Mouse (Mus musculus): ENCODE results near the gene Cd59a. TPM values are rescaled to one million over a fixed set of nuclear protein-coding genes. Genes with fewer than 3 reads are reported as not detected.

Gene Cd59a
- polyA plus RNA-seq, 1 experiment from 2014 or later = 32.6 TPM

GRCm38 (mm10) chr2:104123540-104123939 lies 27.9 kb downstream of the Cd59a start:
- Histone ChIP-seq H3K4me1 (ENCODE audit: control insufficient read depth, insufficient read depth, low read length) (peaks cover 6% of the 10 kb centered on the region; the same call in 1 of the 2 replicates), H3K4me3 (ENCODE audit: low read depth, low read length) (0 out of 2 replicates have a peak overlapping the region, but pooled peaks have one; percentile 67), H3K27me3 (ENCODE audit: control insufficient read depth, insufficient read depth, low read length) (no peaks in the 10 kb centered on the region), H3K9me3 (ENCODE audit: control insufficient read depth, low read depth, low read length) (no peaks in the 10 kb centered on the region), H3K4me2 (replicated peaks; ENCODE audit: low read depth, low read length) (peak overlapping the region; percentile 94), H3K36me3 (ENCODE audit: control insufficient read depth, insufficient read depth, low read length) (no peaks in the 10 kb centered on the region), H3K9ac (replicated peaks; ENCODE audit: low read depth, low read length) (no peak overlapping the region), H3K27ac (ENCODE audit: low read length) (no peak overlapping the region)
- ATAC-seq (ENCODE audit: insufficient number of reproducible peaks, insufficient read depth, low FRiP score, low read depth) = no peak
- WGBS = 42% methylated on average over 3 of the region's 3 CpGs

GRCm38 (mm10) chr2:104124071-104124470 lies 28.5 kb downstream of the Cd59a start:
- no peaks in the 10 kb centered on the region for H3K9me3 ChIP-seq (ENCODE audit: control insufficient read depth, low read depth, low read length)
- no peak overlapping the region for H3K9ac ChIP-seq (replicated peaks; ENCODE audit: low read depth, low read length)
- H3K36me3 ChIP-seq (ENCODE audit: control insufficient read depth, insufficient read depth, low read length) = no peaks in the 10 kb centered on the region
- H3K4me3 ChIP-seq (ENCODE audit: low read depth, low read length) = no peak overlapping the region
- H3K27ac ChIP-seq (ENCODE audit: low read length) = no peak overlapping the region
- H3K27me3 ChIP-seq (ENCODE audit: control insufficient read depth, insufficient read depth, low read length) = no peaks in the 10 kb centered on the region
- H3K4me1 ChIP-seq (ENCODE audit: control insufficient read depth, insufficient read depth, low read length) = peaks cover 6% of the 10 kb centered on the region; the same call in 1 of the 2 replicates
- no peak overlapping the region for H3K4me2 ChIP-seq (replicated peaks; ENCODE audit: low read depth, low read length)
- ATAC-seq (ENCODE audit: insufficient number of reproducible peaks, insufficient read depth, low FRiP score, low read depth) = no peak
- 70% methylated on average over 5 of the region's 5 CpGs for WGBS

GRCm38 (mm10) chr2:104128803-104129531 lies 33.4 kb downstream of the Cd59a start:
- Histone ChIP-seq H3K4me3 (ENCODE audit: low read depth, low read length) (no peak overlapping the region), H3K27ac (ENCODE audit: low read length) (no peak overlapping the region; the same call in 1 of the 2 replicates), H3K4me1 (ENCODE audit: control insufficient read depth, insufficient read depth, low read length) (0 out of 2 replicates have a peak, but pooled peaks cover 3% of the 10 kb centered on the region), H3K9ac (replicated peaks; ENCODE audit: low read depth, low read length) (no peak overlapping the region), H3K4me2 (replicated peaks; ENCODE audit: low read depth, low read length) (no peak overlapping the region), H3K27me3 (ENCODE audit: control insufficient read depth, insufficient read depth, low read length) (no peaks in the 10 kb centered on the region), H3K36me3 (ENCODE audit: control insufficient read depth, insufficient read depth, low read length) (no peaks in the 10 kb centered on the region), H3K9me3 (ENCODE audit: control insufficient read depth, low read depth, low read length) (no peaks in the 10 kb centered on the region)
- ATAC-seq (ENCODE audit: insufficient number of reproducible peaks, insufficient read depth, low FRiP score, low read depth) = peak; percentile 69
- 76% methylated on average over 13 of the region's 13 CpGs for WGBS

- H3K27ac ChIP-seq (ENCODE audit: low read length) = 0 out of 2 replicates have a peak overlapping the region, but pooled peaks have one; percentile 11
- H3K4me3 ChIP-seq (ENCODE audit: low read depth, low read length) = no peak overlapping the region
- no peaks in the 10 kb centered on the region for H3K27me3 ChIP-seq (ENCODE audit: control insufficient read depth, insufficient read depth, low read length)
- peak; percentile 59; the same call in 1 of the 2 replicates for ATAC-seq (ENCODE audit: insufficient number of reproducible peaks, insufficient read depth, low FRiP score, low read depth)
- 0 out of 2 replicates have a peak, but pooled peaks cover 3% of the 10 kb centered on the region for H3K4me1 ChIP-seq (ENCODE audit: control insufficient read depth, insufficient read depth, low read length)
- H3K9ac ChIP-seq (replicated peaks; ENCODE audit: low read depth, low read length) = no peak overlapping the region
- 69% methylated on average over 6 of the region's 6 CpGs for WGBS
- H3K36me3 ChIP-seq (ENCODE audit: control insufficient read depth, insufficient read depth, low read length) = no peaks in the 10 kb centered on the region
- H3K9me3 ChIP-seq (ENCODE audit: control insufficient read depth, low read depth, low read length) = no peaks in the 10 kb centered on the region
- H3K4me2 ChIP-seq (replicated peaks; ENCODE audit: low read depth, low read length) = no peak overlapping the region
Measured at GRCm38 (mm10) chr2:104130165-104130564, 34.6 kb downstream of the Cd59a start.

GRCm38 (mm10) chr2:104130969-104131368 lies 35.4 kb downstream of the Cd59a start:
- 60% methylated on average over 3 of the region's 3 CpGs for WGBS
- ATAC-seq (ENCODE audit: insufficient number of reproducible peaks, insufficient read depth, low FRiP score, low read depth) = no peak

GRCm38 (mm10) chr2:104132266-104132859 lies 36.8 kb downstream of the Cd59a start:
- H3K4me3 ChIP-seq (ENCODE audit: low read depth, low read length) = no peak overlapping the region
- H3K27ac ChIP-seq (ENCODE audit: low read length) = no peak overlapping the region
- H3K9ac ChIP-seq (replicated peaks; ENCODE audit: low read depth, low read length) = no peak overlapping the region
- ATAC-seq (ENCODE audit: insufficient number of reproducible peaks, insufficient read depth, low FRiP score, low read depth) = no peak
- no peaks in the 10 kb centered on the region for H3K9me3 ChIP-seq (ENCODE audit: control insufficient read depth, low read depth, low read length)
- no peak overlapping the region for H3K4me2 ChIP-seq (replicated peaks; ENCODE audit: low read depth, low read length)
- H3K4me1 ChIP-seq (ENCODE audit: control insufficient read depth, insufficient read depth, low read length) = 0 out of 2 replicates have a peak, but pooled peaks cover 3% of the 10 kb centered on the region
- H3K27me3 ChIP-seq (ENCODE audit: control insufficient read depth, insufficient read depth, low read length) = no peaks in the 10 kb centered on the region
- no peaks in the 10 kb centered on the region for H3K36me3 ChIP-seq (ENCODE audit: control insufficient read depth, insufficient read depth, low read length)
- 72% methylated on average over 7 of the region's 7 CpGs for WGBS

More at GRCm38 (mm10) chr2:104130969-104131368, 35.4 kb downstream of the Cd59a start:
- Histone ChIP-seq H3K9ac (replicated peaks; ENCODE audit: low read depth, low read length) (no peak overlapping the region), H3K4me3 (ENCODE audit: low read depth, low read length) (no peak overlapping the region), H3K4me1 (ENCODE audit: control insufficient read depth, insufficient read depth, low read length) (0 out of 2 replicates have a peak, but pooled peaks cover 3% of the 10 kb centered on the region), H3K9me3 (ENCODE audit: control insufficient read depth, low read depth, low read length) (no peaks in the 10 kb centered on the region), H3K4me2 (replicated peaks; ENCODE audit: low read depth, low read length) (no peak overlapping the region), H3K36me3 (ENCODE audit: control insufficient read depth, insufficient read depth, low read length) (no peaks in the 10 kb centered on the region), H3K27me3 (ENCODE audit: control insufficient read depth, insufficient read depth, low read length) (no peaks in the 10 kb centered on the region), H3K27ac (ENCODE audit: low read length) (no peak overlapping the region)

- Histone ChIP-seq H3K36me3 (ENCODE audit: control insufficient read depth, insufficient read depth, low read length) (no peaks in the 10 kb centered on the region), H3K27me3 (ENCODE audit: control insufficient read depth, insufficient read depth, low read length) (no peaks in the 10 kb centered on the region), H3K9ac (replicated peaks; ENCODE audit: low read depth, low read length) (no peak overlapping the region), H3K4me1 (ENCODE audit: control insufficient read depth, insufficient read depth, low read length) (0 out of 2 replicates have a peak, but pooled peaks cover 3% of the 10 kb centered on the region), H3K9me3 (ENCODE audit: control insufficient read depth, low read depth, low read length) (no peaks in the 10 kb centered on the region), H3K27ac (ENCODE audit: low read length) (no peak overlapping the region), H3K4me3 (ENCODE audit: low read depth, low read length) (no peak overlapping the region), H3K4me2 (replicated peaks; ENCODE audit: low read depth, low read length) (no peak overlapping the region)
- WGBS = 26% methylated on average over 12 of the region's 12 CpGs
- ATAC-seq (ENCODE audit: insufficient number of reproducible peaks, insufficient read depth, low FRiP score, low read depth) = no peak
Measured at GRCm38 (mm10) chr2:104133042-104133810, 37.6 kb downstream of the Cd59a start.
